Mouse (Mus musculus) liver, embryonic 15.5 days (tissue): ENCODE data around the gene Nlrx1. TPM values are rescaled to one million over a fixed set of nuclear protein-coding genes. Genes with fewer than 3 reads are reported as not detected.

Source experiments
- ATAC-seq: fragments of 200-750 bp; cut with Nextera tagmentation; 2 replicates; pipeline ENCODE4 v1.8.0; 2017; ENCODE audit warnings: moderate number of reproducible peaks, mild to moderate bottlenecking, moderate library complexity; ENCODE audit not compliant: insufficient read depth
- H3K27ac ChIP-seq: fragments of 300-500 bp; sonication (generic); replicated peaks from 2 replicates; pipeline ENCODE4 v1.5.1; 2015; ENCODE audit warnings: mild to moderate bottlenecking, inconsistent platforms
- H3K27me3 ChIP-seq: fragments of 300-500 bp; sonication (generic); 2 replicates; pipeline ENCODE4 v1.6.1; 2015; ENCODE audit warnings: mild to moderate bottlenecking, inconsistent platforms
- H3K36me3 ChIP-seq: fragments of 300-500 bp; sonication (generic); replicated peaks from 2 replicates; pipeline ENCODE4 v1.6.1; 2015; ENCODE audit warnings: moderate library complexity, mild to moderate bottlenecking, inconsistent platforms
- H3K4me1 ChIP-seq: fragments of 300-500 bp; sonication (generic); replicated peaks from 2 replicates; pipeline ENCODE4 v1.6.1; 2015; ENCODE audit warnings: inconsistent platforms
- H3K4me2 ChIP-seq: fragments of 300-500 bp; sonication (generic); 2 replicates; pipeline ENCODE4 v1.6.1; 2015; ENCODE audit warnings: moderate library complexity, mild to moderate bottlenecking, inconsistent platforms
- H3K4me3 ChIP-seq: fragments of 300-500 bp; sonication (generic); replicated peaks from 2 replicates; pipeline ENCODE4 v1.5.1; 2015; ENCODE audit warnings: mild to moderate bottlenecking, inconsistent platforms
- H3K9ac ChIP-seq: fragments of 300-500 bp; sonication (generic); 2 replicates; pipeline ENCODE4 v1.6.1; 2015; ENCODE audit warnings: moderate library complexity, mild to moderate bottlenecking, inconsistent platforms
- H3K9me3 ChIP-seq: fragments of 300-500 bp; sonication (generic); replicated peaks from 2 replicates; pipeline ENCODE4 v1.6.1; 2016; ENCODE audit warnings: inconsistent platforms
- WGBS: fragments of 180-500 bp; shearing (Covaris S2); methylation state at CpG from one replicate; pipeline ENCODE4 v1.1.7; 2015; ENCODE audit warnings: mixed read lengths; ENCODE audit not compliant: insufficient replicate concordance; 5-methylcytosine and 5-hydroxymethylcytosine counted together
- polyA plus RNA-seq: library from polyadenylated mRNA; unstranded; fragments of >200 nt; fragmentation: Nextera tagmentation; extraction: Ambion mirVana; gene quantifications from 2 replicates; pipeline ENCODE4 v1.2.1, GENCODE M21; 2015

The Nlrx1 gene
- polyA plus RNA-seq, 1 experiment from 2014 or later = 4.1 TPM

- Histone ChIP-seq H3K4me3 (peak overlapping the region; percentile 92), H3K27ac (peak overlapping the region; percentile 90), H3K9ac (peak overlapping the region; percentile 96), H3K4me2 (peak overlapping the region; percentile 85), H3K27me3 (no peaks in the 10 kb centered on the region), H3K4me1 (peaks cover 29% of the 10 kb centered on the region), H3K9me3 (no peaks in the 10 kb centered on the region), H3K36me3 (no peaks in the 10 kb centered on the region; the same call in 1 of the 2 replicates)
- peak; percentile 35 for ATAC-seq
- WGBS = 10% methylated on average over 19 of the region's 19 CpGs
Measured at GRCm38 (mm10) chr9:44234479-44235427, 33.6 kb downstream of the Nlrx1 start.

GRCm38 (mm10) chr9:44233802-44234478, 34.5 kb downstream of the Nlrx1 start, which contains the start of gene Cbl:
Gene Cbl, minus strand, starts transcription at chr9:44234049.
- Histone ChIP-seq H3K4me3 (peak within 1 kb of the TSS; percentile 92), H3K27me3 (no peaks in the 10 kb centered on the region), H3K9me3 (no peaks in the 10 kb centered on the region), H3K27ac (peak within 1 kb of the TSS; percentile 90), H3K9ac (peak within 1 kb of the TSS; percentile 96), H3K36me3 (no peaks in the 10 kb centered on the region; the same call in 1 of the 2 replicates), H3K4me1 (peaks cover 31% of the 10 kb centered on the region), H3K4me2 (peak within 1 kb of the TSS; percentile 85)
- 0% methylated on average over 68 of the region's 76 CpGs for WGBS
- peak; percentile 92 for ATAC-seq

GRCm38 (mm10) chr9:44233021-44233801, 35.2 kb downstream of the Nlrx1 start:
- Histone ChIP-seq H3K4me2 (peak overlapping the region; percentile 85), H3K9ac (peak overlapping the region; percentile 96), H3K9me3 (no peaks in the 10 kb centered on the region), H3K27ac (peak overlapping the region; percentile 90), H3K4me3 (peak overlapping the region; percentile 92), H3K27me3 (no peaks in the 10 kb centered on the region), H3K36me3 (no peaks in the 10 kb centered on the region; the same call in 1 of the 2 replicates), H3K4me1 (peaks cover 36% of the 10 kb centered on the region)
- ATAC-seq = peak; percentile 57
- WGBS = under 1% methylated on average over 40 of the region's 40 CpGs

- Histone ChIP-seq H3K4me1 (peaks cover 43% of the 10 kb centered on the region), H3K27me3 (no peaks in the 10 kb centered on the region), H3K36me3 (no peaks in the 10 kb centered on the region; the same call in 1 of the 2 replicates), H3K4me3 (peak overlapping the region; percentile 92), H3K9ac (no peak overlapping the region), H3K9me3 (no peaks in the 10 kb centered on the region), H3K27ac (peak overlapping the region; percentile 46), H3K4me2 (peak overlapping the region; percentile 85)
- no peak for ATAC-seq
Measured at GRCm38 (mm10) chr9:44231609-44232008, 36.8 kb downstream of the Nlrx1 start.

GRCm38 (mm10) chr9:44225993-44226392, 42.4 kb downstream of the Nlrx1 start:
- Histone ChIP-seq H3K9ac (no peak overlapping the region), H3K36me3 (no peaks in the 10 kb centered on the region; the same call in 1 of the 2 replicates), H3K27me3 (no peaks in the 10 kb centered on the region), H3K4me2 (no peak overlapping the region), H3K4me1 (peaks cover 18% of the 10 kb centered on the region), H3K9me3 (no peaks in the 10 kb centered on the region), H3K27ac (no peak overlapping the region), H3K4me3 (no peak overlapping the region)
- WGBS = 50% methylated on average over 6 of the region's 6 CpGs
- no peak for ATAC-seq

- WGBS = 80% methylated on average over 14 of the region's 14 CpGs
- H3K27ac ChIP-seq = no peak overlapping the region
- H3K9ac ChIP-seq = no peak overlapping the region
- H3K4me1 ChIP-seq = peaks cover 5% of the 10 kb centered on the region; the same call in 1 of the 2 replicates
- ATAC-seq = no peak
- no peaks in the 10 kb centered on the region for H3K9me3 ChIP-seq
- H3K4me2 ChIP-seq = no peak overlapping the region
- H3K27me3 ChIP-seq = no peaks in the 10 kb centered on the region
- H3K36me3 ChIP-seq = peaks cover 11% of the 10 kb centered on the region; the same call in 1 of the 2 replicates
- no peak overlapping the region for H3K4me3 ChIP-seq
Measured at GRCm38 (mm10) chr9:44213538-44213937, 54.9 kb downstream of the Nlrx1 start.

GRCm38 (mm10) chr9:44212406-44212805, 56.0 kb downstream of the Nlrx1 start:
- Histone ChIP-seq H3K9me3 (no peaks in the 10 kb centered on the region), H3K27me3 (no peaks in the 10 kb centered on the region), H3K4me2 (no peak overlapping the region), H3K36me3 (peaks cover 11% of the 10 kb centered on the region; the same call in 1 of the 2 replicates), H3K9ac (no peak overlapping the region), H3K4me1 (peaks cover 5% of the 10 kb centered on the region; the same call in 1 of the 2 replicates), H3K4me3 (no peak overlapping the region), H3K27ac (no peak overlapping the region)
- ATAC-seq = no peak
- WGBS = 90% methylated on average over 4 of the region's 4 CpGs

GRCm38 (mm10) chr9:44209416-44209815, 59.0 kb downstream of the Nlrx1 start:
- no peaks in the 10 kb centered on the region for H3K27me3 ChIP-seq
- peaks cover 11% of the 10 kb centered on the region; the same call in 1 of the 2 replicates for H3K36me3 ChIP-seq
- 78% methylated on average over 4 of the region's 4 CpGs for WGBS
- no peaks in the 10 kb centered on the region for H3K9me3 ChIP-seq
- no peak overlapping the region for H3K9ac ChIP-seq
- no peak overlapping the region for H3K4me3 ChIP-seq
- ATAC-seq = no peak
- H3K4me2 ChIP-seq = no peak overlapping the region
- H3K4me1 ChIP-seq = peaks cover 5% of the 10 kb centered on the region
- H3K27ac ChIP-seq = no peak overlapping the region

GRCm38 (mm10) chr9:44207840-44208239, 60.6 kb downstream of the Nlrx1 start:
- Histone ChIP-seq H3K27ac (no peak overlapping the region), H3K4me2 (no peak overlapping the region), H3K36me3 (peaks cover 9% of the 10 kb centered on the region; the same call in 1 of the 2 replicates), H3K9me3 (no peaks in the 10 kb centered on the region), H3K27me3 (no peaks in the 10 kb centered on the region), H3K4me1 (peaks cover 5% of the 10 kb centered on the region), H3K4me3 (no peak overlapping the region), H3K9ac (no peak overlapping the region)
- WGBS = 70% methylated on average over 2 of the region's 2 CpGs
- no peak for ATAC-seq
